Mouse (Mus musculus) E14TG2a.4 (cell line): ENCODE results near the gene Ezr.

ENCODE experiments used
- CTCF ChIP-seq: conservative IDR thresholded peaks from 2 replicates; pipeline ENCODE4 v1.5.1; 2014; ENCODE audit warnings: low read length
- NANOG ChIP-seq: IDR thresholded peaks from 2 replicates; pipeline ENCODE4 v1.6.1; 2014; ENCODE audit warnings: borderline replicate concordance, low read length, mixed read lengths

DNA sequence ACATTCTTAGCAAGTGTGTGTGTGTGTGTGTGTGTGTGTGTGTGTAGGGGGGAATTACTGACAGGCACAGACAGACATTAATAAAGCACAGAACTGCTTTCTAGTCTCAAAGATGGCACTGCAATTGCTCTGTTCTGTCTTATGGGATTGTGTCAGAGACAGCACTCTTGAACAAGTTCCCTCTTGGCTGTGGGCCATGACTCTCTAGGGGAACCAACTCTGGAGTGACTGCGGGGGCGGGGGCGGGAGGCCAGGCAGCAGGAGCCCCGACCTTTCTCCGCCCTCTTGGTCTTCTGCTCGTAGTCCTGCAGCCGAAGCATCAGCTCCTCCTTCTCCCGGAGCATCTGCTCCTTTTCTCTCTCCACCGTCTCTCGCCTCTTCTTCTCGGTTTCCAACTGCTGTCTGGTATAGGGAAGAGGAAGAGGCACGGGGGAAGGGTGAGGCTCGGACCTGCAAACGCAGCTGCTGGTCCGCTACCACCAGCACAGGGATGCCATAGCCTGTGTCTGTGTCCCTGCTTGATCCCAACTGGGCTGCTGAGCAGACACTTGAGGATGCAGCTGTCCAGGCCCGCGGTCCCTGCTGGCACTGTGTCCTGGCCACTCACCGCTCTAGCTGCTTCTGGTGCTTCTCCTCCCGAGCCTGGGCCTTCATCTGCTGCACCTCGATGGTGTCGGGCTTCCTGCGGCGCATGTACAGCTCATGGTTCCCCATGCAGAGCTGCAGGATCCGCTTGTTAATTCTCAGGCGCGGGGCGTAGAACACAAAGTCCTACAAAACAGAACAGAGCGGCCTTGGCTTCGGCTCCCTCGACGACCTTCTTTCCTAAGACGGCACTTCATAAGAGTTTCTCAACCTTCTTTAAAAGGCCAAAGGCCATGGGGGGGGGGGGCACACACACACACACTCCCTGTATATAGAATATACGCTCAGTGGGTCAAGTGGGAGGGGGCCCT, 40.2 kb downstream of the Ezr start:
- no peak for TF ChIP-seq CTCF
- TF ChIP-seq NANOG = no peak
